Mouse (Mus musculus) kidney, postnatal 0 days (tissue): ENCODE results near the gene Ubxn1. TPM values are rescaled to one million over a fixed set of nuclear protein-coding genes. Genes with fewer than 3 reads are reported as not detected.

Experiments
- ATAC-seq: fragments of 200-750 bp; cut with Nextera tagmentation; replicated peaks from 2 replicates; pipeline ENCODE4 v1.8.0; 2017; ENCODE audit warnings: low read depth, moderate number of reproducible peaks, moderate TSS enrichment, moderate library complexity; ENCODE audit not compliant: low FRiP score
- DNase-seq: peaks from one replicate; pipeline ENCODE4 v3.0.0-alpha.2; 2016; ENCODE audit warnings: low spot score
- H3K27ac ChIP-seq: fragments of 300-500 bp; sonication (generic); 2 replicates; pipeline ENCODE4 v1.5.1; 2014; ENCODE audit warnings: mild to moderate bottlenecking
- H3K27me3 ChIP-seq: fragments of 300-500 bp; sonication (generic); 2 replicates; pipeline ENCODE4 v1.6.1; 2014; ENCODE audit warnings: low read length, mixed read lengths; ENCODE audit not compliant: insufficient read depth
- H3K36me3 ChIP-seq: fragments of 300-500 bp; sonication (generic); 2 replicates; pipeline ENCODE4 v1.6.1; 2014; ENCODE audit warnings: low read length, mixed read lengths; ENCODE audit not compliant: insufficient read depth
- H3K4me1 ChIP-seq: fragments of 300-500 bp; sonication (generic); replicated peaks from 2 replicates; pipeline ENCODE4 v1.6.1; 2014; ENCODE audit warnings: antibody characterized with exemption, low read length, mixed read lengths; ENCODE audit not compliant: insufficient read depth
- H3K4me2 ChIP-seq: fragments of 300-500 bp; sonication (generic); 2 replicates; pipeline ENCODE4 v1.6.1; 2014; ENCODE audit warnings: mild to moderate bottlenecking, low read length, moderate library complexity, mixed read lengths
- H3K4me3 ChIP-seq: fragments of 300-500 bp; sonication (generic); replicated peaks from 2 replicates; pipeline ENCODE4 v1.5.1; 2014; ENCODE audit warnings: low read depth, low read length
- H3K9ac ChIP-seq: fragments of 300-500 bp; sonication (generic); 2 replicates; pipeline ENCODE4 v1.6.1; 2014; ENCODE audit warnings: low read depth, low read length
- H3K9me3 ChIP-seq: fragments of 300-500 bp; sonication (generic); replicated peaks from 2 replicates; pipeline ENCODE4 v1.6.1; 2016; ENCODE audit warnings: low read length, inconsistent platforms, mixed read lengths
- CTCF ChIP-seq: IDR thresholded peaks from 2 replicates; pipeline ENCODE4 v1.5.1; 2016; ENCODE audit warnings: antibody characterized with exemption, low read depth, mild to moderate bottlenecking, moderate library complexity
- WGBS: fragments of 180-500 bp; shearing (Covaris S2); extraction: QIAGEN DNeasy Blood & Tissue Kit; methylation state at CpG from one replicate; pipeline ENCODE4 v1.1.7; 2014; 5-methylcytosine and 5-hydroxymethylcytosine counted together
- polyA plus RNA-seq: library from polyadenylated mRNA; unstranded; fragments of >200 nt; fragmentation: Nextera tagmentation; extraction: Ambion mirVana; gene quantifications from 2 replicates; pipeline ENCODE4 v1.2.1, GENCODE M21; 2015

The Ubxn1 gene
- polyA plus RNA-seq, 1 experiment from 2014 or later: 195 TPM

DNA sequence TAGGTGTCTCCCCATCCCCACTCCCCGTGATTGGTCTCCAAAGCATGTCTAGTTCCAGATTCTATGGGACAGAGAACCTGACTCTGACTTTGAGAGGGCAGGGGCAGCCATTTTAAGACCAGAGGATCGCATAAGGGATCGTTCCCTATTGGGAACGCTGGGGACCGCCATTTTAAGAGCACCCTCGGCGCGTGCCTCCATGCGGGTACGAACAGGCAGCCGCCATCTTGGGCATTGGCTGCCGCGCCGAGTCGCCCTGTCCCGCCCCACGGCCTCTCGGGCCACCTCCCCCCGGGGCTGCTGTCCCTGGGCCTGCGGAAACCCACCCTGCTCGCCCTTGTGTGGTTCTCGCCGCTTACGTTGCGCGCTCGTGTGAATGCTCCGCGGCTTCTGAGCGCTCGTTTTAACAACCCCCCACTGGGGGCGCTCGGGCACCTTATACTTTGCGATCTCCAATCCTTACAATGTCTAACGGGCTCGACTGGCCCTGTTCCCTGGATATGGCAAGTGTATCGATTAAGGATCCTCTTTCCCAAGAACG lies 34.0 kb upstream of the Ubxn1 start, which contains the start of gene Bscl2:
Gene Bscl2 (plus strand): TSS at position 217 of the 541 bp plus-strand sequence.
- under 1% methylated on average over 37 of the region's 38 CpGs for WGBS
- ATAC-seq (peak; percentile 79), DNase-seq (peak; percentile 91)
- Histone ChIP-seq H3K36me3 (peaks cover 23% of the 10 kb centered on the region), H3K9ac (peak within 1 kb of the TSS; percentile 84), H3K27ac (peak within 1 kb of the TSS; percentile 98), H3K27me3 (no peaks in the 10 kb centered on the region), H3K4me1 (peaks cover 23% of the 10 kb centered on the region), H3K9me3 (no peaks in the 10 kb centered on the region), H3K4me2 (peak within 1 kb of the TSS; percentile 96), H3K4me3 (peak within 1 kb of the TSS; percentile 60)
- peak; percentile 66 for TF ChIP-seq CTCF

- peak overlapping the region; percentile 96 for H3K4me2 ChIP-seq
- no peaks in the 10 kb centered on the region for H3K9me3 ChIP-seq
- peaks cover 23% of the 10 kb centered on the region for H3K4me1 ChIP-seq
- DNase-seq (peak; percentile 64), ATAC-seq (peak; percentile 11; the same call in 1 of the 2 replicates)
- WGBS: 15% methylated on average over 15 of the region's 15 CpGs
- H3K9ac ChIP-seq: peak overlapping the region; percentile 84
- H3K27ac ChIP-seq: peak overlapping the region; percentile 98
- peak overlapping the region; percentile 60 for H3K4me3 ChIP-seq
- H3K27me3 ChIP-seq: no peaks in the 10 kb centered on the region
- H3K36me3 ChIP-seq: peaks cover 14% of the 10 kb centered on the region
- no peak for TF ChIP-seq CTCF
These were observed 33.1 kb upstream of the Ubxn1 start for GRCm38 (mm10) chr19:8838041-8838730.

GRCm38 (mm10) chr19:8839103-8839907 lies 32.0 kb upstream of the Ubxn1 start, which contains the start of gene Gng3:
Gene Gng3 (minus strand): TSS chr19:8839194.
- peaks cover 7% of the 10 kb centered on the region for H3K36me3 ChIP-seq
- ATAC-seq: no peak
- H3K4me2 ChIP-seq: peak within 1 kb of the TSS; percentile 96
- DNase-seq: no peak
- WGBS: 60% methylated on average over 11 of the region's 11 CpGs
- no peak for TF ChIP-seq CTCF
- H3K4me3 ChIP-seq: peak within 1 kb of the TSS; percentile 60
- H3K9ac ChIP-seq: peak within 1 kb of the TSS; percentile 84
- H3K27me3 ChIP-seq: no peaks in the 10 kb centered on the region
- peak within 1 kb of the TSS; percentile 98 for H3K27ac ChIP-seq
- no peaks in the 10 kb centered on the region for H3K9me3 ChIP-seq
- peaks cover 23% of the 10 kb centered on the region for H3K4me1 ChIP-seq

DNA sequence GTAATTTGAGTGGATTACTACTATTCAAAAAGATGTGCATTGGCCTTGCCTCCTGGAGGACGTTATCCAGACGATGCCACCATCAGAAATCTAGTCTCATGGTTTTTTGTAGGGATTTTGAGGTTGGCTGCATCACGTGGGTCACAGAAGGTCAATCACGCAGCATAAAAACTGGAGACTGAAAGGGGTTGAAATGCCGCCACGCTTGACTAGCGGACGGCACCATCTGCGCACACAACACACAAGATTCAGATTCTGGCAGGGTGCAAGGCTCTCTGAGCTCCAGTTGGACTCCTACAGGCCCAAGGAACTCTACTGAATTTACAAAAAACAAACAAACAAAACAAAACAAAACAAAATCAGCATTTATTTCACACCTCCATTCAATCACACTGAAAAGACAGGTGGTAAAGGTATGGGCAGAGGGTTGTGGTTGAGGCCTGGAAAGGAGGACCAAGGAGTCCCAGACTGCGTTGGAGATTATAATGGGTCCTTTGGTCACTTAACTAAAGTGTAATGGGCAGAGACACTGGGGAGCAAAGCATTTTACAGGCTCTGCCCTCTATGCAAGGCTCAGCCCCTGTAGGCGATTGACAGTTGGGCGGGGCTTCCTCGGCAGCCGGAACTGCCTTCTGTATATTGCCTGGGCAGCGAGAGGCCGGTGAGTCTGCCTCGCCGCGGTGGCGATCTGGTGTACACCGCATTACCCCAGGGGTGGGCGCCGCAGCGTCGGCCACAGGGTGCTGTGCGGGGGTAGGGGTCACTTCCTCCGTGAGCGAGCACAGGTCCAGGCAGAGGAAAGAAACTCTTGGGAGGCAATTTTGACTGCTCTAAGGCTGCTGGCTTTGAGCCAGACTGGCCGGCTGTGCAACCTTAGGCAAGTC lies 31.1 kb upstream of the Ubxn1 start:
- no peaks in the 10 kb centered on the region for H3K9me3 ChIP-seq
- H3K27me3 ChIP-seq: no peaks in the 10 kb centered on the region
- H3K27ac ChIP-seq: peak overlapping the region; percentile 52
- whole genome bisulfite sequencing: 22% methylated on average over 29 of the region's 29 CpGs
- H3K36me3 ChIP-seq: 0 out of 2 replicates have a peak, but pooled peaks cover 5% of the 10 kb centered on the region
- H3K4me1 ChIP-seq: peaks cover 23% of the 10 kb centered on the region
- no peak; the same call in 1 of the 2 replicates for TF ChIP-seq CTCF
- ATAC-seq (peak; percentile 57), DNase-seq (peak; percentile 84)
- peak overlapping the region; percentile 63 for H3K9ac ChIP-seq
- H3K4me2 ChIP-seq: peak overlapping the region; percentile 79
- H3K4me3 ChIP-seq: peak overlapping the region; percentile 46

- 85% methylated on average over 7 of the region's 7 CpGs for WGBS
- no peak overlapping the region; the same call in 1 of the 2 replicates for H3K4me3 ChIP-seq
- 0 out of 2 replicates have a peak, but pooled peaks cover 10% of the 10 kb centered on the region for H3K36me3 ChIP-seq
- H3K9me3 ChIP-seq: no peaks in the 10 kb centered on the region
- no peaks in the 10 kb centered on the region for H3K27me3 ChIP-seq
- DNase-seq (no peak), ATAC-seq (no peak)
- no peak for TF ChIP-seq CTCF
- peak overlapping the region; percentile 52; the same call in 1 of the 2 replicates for H3K27ac ChIP-seq
- H3K4me1 ChIP-seq: peaks cover 23% of the 10 kb centered on the region
- peak overlapping the region; percentile 79 for H3K4me2 ChIP-seq
- peak overlapping the region; percentile 63 for H3K9ac ChIP-seq
These were observed 30.3 kb upstream of the Ubxn1 start for GRCm38 (mm10) chr19:8841012-8841411.
